Mouse (Mus musculus) forebrain, embryonic 16.5 days (tissue): ENCODE results near the gene Copz1. TPM values are rescaled to one million over a fixed set of nuclear protein-coding genes. Genes with fewer than 3 reads are reported as not detected.
A peak's percentile ranks its signal among the peaks of the same experiment; 100 is the strongest.

Experiments
- ATAC-seq: fragments of 200-750 bp; cut with Nextera tagmentation; 2 replicates; pipeline ENCODE4 v1.8.0; 2017; ENCODE audit warnings: mild to moderate bottlenecking, moderate library complexity
- H3K27ac ChIP-seq: fragments of 300-500 bp; sonication (generic); 2 replicates; pipeline ENCODE4 v1.5.1; 2014; ENCODE audit warnings: low read length, control low read depth
- H3K27me3 ChIP-seq: fragments of 300-500 bp; sonication (generic); replicated peaks from 2 replicates; pipeline ENCODE4 v1.6.1; 2014; ENCODE audit warnings: low read length; ENCODE audit not compliant: control insufficient read depth, insufficient read depth
- H3K36me3 ChIP-seq: fragments of 300-500 bp; sonication (generic); 2 replicates; pipeline ENCODE4 v1.6.1; 2014; ENCODE audit not compliant: control insufficient read depth, insufficient read depth
- H3K4me1 ChIP-seq: fragments of 300-500 bp; sonication (generic); replicated peaks from 2 replicates; pipeline ENCODE4 v1.6.1; 2014; ENCODE audit warnings: low read length; ENCODE audit not compliant: control insufficient read depth, insufficient read depth
- H3K4me2 ChIP-seq: fragments of 300-500 bp; sonication (generic); 2 replicates; pipeline ENCODE4 v1.6.1; 2014; ENCODE audit warnings: mild to moderate bottlenecking, low read length, control low read depth
- H3K4me3 ChIP-seq: fragments of 300-500 bp; sonication (generic); replicated peaks from 2 replicates; pipeline ENCODE4 v1.5.1; 2014; ENCODE audit warnings: mild to moderate bottlenecking, low read length, control low read depth
- H3K9ac ChIP-seq: fragments of 300-500 bp; sonication (generic); replicated peaks from 2 replicates; pipeline ENCODE4 v1.6.1; 2014; ENCODE audit warnings: low read depth, low read length, control low read depth
- H3K9me3 ChIP-seq: fragments of 300-500 bp; sonication (generic); 2 replicates; pipeline ENCODE4 v1.6.1; 2016; ENCODE audit warnings: low read length; ENCODE audit not compliant: control insufficient read depth
- WGBS: fragments of 180-500 bp; shearing (Covaris S2); extraction: QIAGEN DNeasy Blood & Tissue Kit; methylation state at CpG from one replicate; pipeline ENCODE4 v1.1.7; 2014; 5-methylcytosine and 5-hydroxymethylcytosine counted together
- polyA plus RNA-seq: library from polyadenylated mRNA; unstranded; fragments of >200 nt; fragmentation: Nextera tagmentation; extraction: Ambion mirVana; gene quantifications from 2 replicates; pipeline ENCODE4 v1.2.1, GENCODE M21; 2015

Gene Copz1
- polyA plus RNA-seq, 1 experiment from 2014 or later = 221 TPM

- Histone ChIP-seq H3K4me3 (no peak overlapping the region), H3K9me3 (no peaks in the 10 kb centered on the region), H3K4me2 (no peak overlapping the region), H3K27ac (no peak overlapping the region), H3K36me3 (peaks cover 31% of the 10 kb centered on the region), H3K4me1 (peaks cover 6% of the 10 kb centered on the region; the same call in 1 of the 2 replicates), H3K27me3 (no peaks in the 10 kb centered on the region), H3K9ac (no peak overlapping the region)
- 18% methylated on average over 2 of the region's 2 CpGs for WGBS
- ATAC-seq = no peak
These were observed 22.2 kb upstream of the Copz1 start for GRCm38 (mm10) chr15:103250195-103250740.

GRCm38 (mm10) chr15:103251595-103251994 is 20.9 kb upstream of the Copz1 start:
- WGBS = 74% methylated on average over 1 of the region's 1 CpGs
- peaks cover 4% of the 10 kb centered on the region; the same call in 1 of the 2 replicates for H3K27me3 ChIP-seq
- ATAC-seq = no peak
- H3K4me2 ChIP-seq = no peak overlapping the region
- peaks cover 6% of the 10 kb centered on the region; the same call in 1 of the 2 replicates for H3K4me1 ChIP-seq
- H3K9ac ChIP-seq = no peak overlapping the region
- H3K9me3 ChIP-seq = no peaks in the 10 kb centered on the region
- H3K4me3 ChIP-seq = no peak overlapping the region
- H3K36me3 ChIP-seq = peaks cover 22% of the 10 kb centered on the region
- H3K27ac ChIP-seq = no peak overlapping the region

GRCm38 (mm10) chr15:103252660-103253059 is 19.9 kb upstream of the Copz1 start:
- Histone ChIP-seq H3K27me3 (peaks cover 4% of the 10 kb centered on the region; the same call in 1 of the 2 replicates), H3K4me2 (no peak overlapping the region), H3K9ac (no peak overlapping the region), H3K9me3 (no peaks in the 10 kb centered on the region), H3K4me1 (peaks cover 6% of the 10 kb centered on the region; the same call in 1 of the 2 replicates), H3K36me3 (peaks cover 11% of the 10 kb centered on the region), H3K27ac (no peak overlapping the region), H3K4me3 (no peak overlapping the region)
- 91% methylated on average over 3 of the region's 3 CpGs for WGBS
- ATAC-seq = no peak

GRCm38 (mm10) chr15:103253352-103253751 is 19.2 kb upstream of the Copz1 start:
- Histone ChIP-seq H3K9me3 (no peaks in the 10 kb centered on the region), H3K27me3 (peaks cover 4% of the 10 kb centered on the region; the same call in 1 of the 2 replicates), H3K4me3 (no peak overlapping the region), H3K27ac (no peak overlapping the region), H3K9ac (no peak overlapping the region), H3K4me1 (peaks cover 6% of the 10 kb centered on the region; the same call in 1 of the 2 replicates), H3K36me3 (peaks cover 4% of the 10 kb centered on the region; the same call in 1 of the 2 replicates), H3K4me2 (no peak overlapping the region)
- 97% methylated on average over 1 of the region's 1 CpGs for WGBS
- ATAC-seq = no peak

GRCm38 (mm10) chr15:103255169-103255568 is 17.3 kb upstream of the Copz1 start:
- Histone ChIP-seq H3K9ac (peak overlapping the region; percentile 44), H3K4me1 (peaks cover 6% of the 10 kb centered on the region; the same call in 1 of the 2 replicates), H3K27me3 (peaks cover 4% of the 10 kb centered on the region; the same call in 1 of the 2 replicates), H3K4me3 (peak overlapping the region; percentile 32), H3K9me3 (no peaks in the 10 kb centered on the region), H3K4me2 (peak overlapping the region; percentile 59), H3K27ac (no peak overlapping the region), H3K36me3 (no peaks in the 10 kb centered on the region)
- 0 out of 2 replicates have a peak, but pooled peaks have one; percentile 28 for ATAC-seq
- WGBS = under 1% methylated on average over 25 of the region's 25 CpGs

GRCm38 (mm10) chr15:103256210-103256986 is 16.1 kb upstream of the Copz1 start:
- 93% methylated on average over 6 of the region's 6 CpGs for WGBS
- Histone ChIP-seq H3K27me3 (peaks cover 4% of the 10 kb centered on the region; the same call in 1 of the 2 replicates), H3K36me3 (no peaks in the 10 kb centered on the region), H3K9ac (no peak overlapping the region), H3K4me3 (no peak overlapping the region), H3K27ac (no peak overlapping the region), H3K9me3 (no peaks in the 10 kb centered on the region), H3K4me1 (peaks cover 6% of the 10 kb centered on the region; the same call in 1 of the 2 replicates), H3K4me2 (no peak overlapping the region)
- ATAC-seq = no peak

GRCm38 (mm10) chr15:103257790-103258728 is 14.5 kb upstream of the Copz1 start, which contains the start of gene Nfe2:
Gene Nfe2 (minus strand): TSS chr15:103258403.
- no peak within 1 kb of the TSS for H3K4me2 ChIP-seq
- no peaks in the 10 kb centered on the region for H3K36me3 ChIP-seq
- WGBS = 15% methylated on average over 15 of the region's 15 CpGs
- no peaks in the 10 kb centered on the region for H3K9me3 ChIP-seq
- no peak within 1 kb of the TSS for H3K4me3 ChIP-seq
- ATAC-seq = no peak
- H3K9ac ChIP-seq = no peak within 1 kb of the TSS
- H3K27me3 ChIP-seq = peaks cover 4% of the 10 kb centered on the region; the same call in 1 of the 2 replicates
- no peak within 1 kb of the TSS for H3K27ac ChIP-seq
- peaks cover 6% of the 10 kb centered on the region; the same call in 1 of the 2 replicates for H3K4me1 ChIP-seq

- 86% methylated on average over 5 of the region's 5 CpGs for WGBS
- ATAC-seq = no peak
- no peak overlapping the region for H3K27ac ChIP-seq
- no peaks in the 10 kb centered on the region for H3K36me3 ChIP-seq
- no peaks in the 10 kb centered on the region for H3K9me3 ChIP-seq
- H3K27me3 ChIP-seq = peaks cover 4% of the 10 kb centered on the region; the same call in 1 of the 2 replicates
- no peak overlapping the region for H3K9ac ChIP-seq
- no peak overlapping the region for H3K4me2 ChIP-seq
- H3K4me3 ChIP-seq = no peak overlapping the region
- H3K4me1 ChIP-seq = peaks cover 6% of the 10 kb centered on the region; the same call in 1 of the 2 replicates
These were observed 13.4 kb upstream of the Copz1 start for GRCm38 (mm10) chr15:103259162-103259561.
